Mouse (Mus musculus): ENCODE measurements around the gene Rptor. TPM values are rescaled to one million over a fixed set of nuclear protein-coding genes. Genes with fewer than 3 reads are reported as not detected.

Gene Rptor
- polyA plus RNA-seq, 1 experiment from 2014 or later, result 7.1 TPM

DNA sequence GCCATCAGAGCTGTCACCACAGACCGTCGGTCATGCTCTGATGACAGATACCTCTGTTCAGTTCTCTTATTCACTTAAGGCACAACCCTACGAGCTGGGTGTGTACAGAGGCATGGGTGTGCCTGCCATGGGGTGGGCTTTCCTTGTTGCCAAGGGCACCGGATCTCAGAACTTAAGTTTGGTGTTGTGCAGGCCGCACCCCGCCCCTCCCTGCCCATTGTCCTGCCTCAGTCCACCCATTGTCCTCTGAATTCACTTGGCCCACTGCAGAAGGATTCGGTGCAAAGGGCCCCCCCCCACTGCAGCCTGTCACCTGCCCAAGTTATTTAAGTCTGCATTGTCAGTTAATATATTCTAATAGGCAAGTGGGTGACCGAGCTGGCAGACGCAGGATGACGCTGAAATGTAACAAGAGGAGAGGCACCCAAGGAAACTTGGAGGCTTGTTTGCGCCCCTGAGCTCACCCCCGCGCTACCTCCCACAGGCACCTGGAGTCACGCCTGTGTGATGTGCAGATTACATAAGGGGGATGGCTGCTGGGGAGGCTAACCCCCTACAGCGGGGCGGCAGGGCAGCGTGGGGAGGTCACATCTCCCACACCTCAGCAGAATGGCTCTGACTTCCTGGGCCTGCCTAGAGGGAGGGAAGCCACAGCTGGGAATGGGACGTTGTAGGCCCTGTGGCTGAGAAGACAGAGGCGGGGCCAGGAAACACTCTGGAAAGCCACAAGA is 335.2 kb downstream of the Rptor start:
- WGBS, result 49% methylated on average over 19 of the region's 19 CpGs
- DNase-seq (ENCODE audit: low spot score) (no peak), ATAC-seq (replicated peaks; ENCODE audit: low FRiP score, low read depth) (no peak)
- Histone ChIP-seq H3K9me3 (replicated peaks; ENCODE audit: low read length) (no peaks in the 10 kb centered on the region), H3K27me3 (ENCODE audit: insufficient read depth, low read length) (no peaks in the 10 kb centered on the region), H3K9ac (ENCODE audit: low read depth, low read length) (0 out of 2 replicates have a peak overlapping the region, but pooled peaks have one; percentile 27), H3K4me1 (replicated peaks; ENCODE audit: insufficient read depth, low read length) (peaks cover 41% of the 10 kb centered on the region), H3K4me2 (ENCODE audit: low read length) (peak overlapping the region; percentile 25; the same call in 1 of the 2 replicates), H3K36me3 (ENCODE audit: insufficient read depth, low read length) (no peaks in the 10 kb centered on the region), H3K4me3 (replicated peaks; ENCODE audit: low read depth, low read length) (no peak overlapping the region), H3K27ac (peak overlapping the region; percentile 92)
- no peak for TF ChIP-seq CTCF (IDR thresholded peaks at IDR 0.05; ENCODE audit: low read depth)

DNA sequence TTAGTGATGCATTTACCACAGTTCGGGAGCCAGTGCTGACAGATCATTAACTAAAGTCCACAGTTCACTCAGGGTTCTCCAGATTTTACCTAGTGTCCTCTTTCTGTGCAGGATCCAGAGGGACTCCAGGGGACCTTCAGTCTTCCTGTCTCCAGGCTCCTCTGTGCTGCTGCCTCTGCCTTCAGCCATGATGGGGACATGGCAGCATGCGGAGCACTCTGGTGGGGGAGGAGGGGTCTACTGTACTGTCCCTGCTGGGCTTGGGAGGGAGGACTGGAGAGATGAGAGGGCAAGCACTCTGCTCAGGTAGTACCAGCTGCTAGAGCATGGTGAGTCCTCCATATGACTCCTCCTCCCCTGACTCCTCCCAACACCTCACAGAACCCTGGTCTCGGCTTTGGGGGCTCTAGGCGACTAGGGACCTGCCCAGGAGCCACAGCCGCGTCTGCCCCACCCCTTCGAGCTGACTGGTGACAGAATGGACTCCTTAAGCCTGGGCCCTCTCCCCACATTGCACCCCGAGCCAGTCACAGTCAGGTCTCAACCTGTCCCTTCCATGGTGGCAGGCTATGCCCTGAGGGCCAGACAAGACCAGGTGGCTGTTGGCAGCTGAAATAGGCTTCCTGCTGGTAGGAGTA is 336.5 kb downstream of the Rptor start:
- peak overlapping the region; percentile 35; the same call in 1 of the 2 replicates for H3K9ac ChIP-seq (ENCODE audit: low read depth, low read length)
- peaks cover 41% of the 10 kb centered on the region for H3K4me1 ChIP-seq (replicated peaks; ENCODE audit: insufficient read depth, low read length)
- peak overlapping the region; percentile 25; the same call in 1 of the 2 replicates for H3K4me2 ChIP-seq (ENCODE audit: low read length)
- TF ChIP-seq CTCF (IDR thresholded peaks at IDR 0.05; ENCODE audit: low read depth), result no peak
- 41% methylated on average over 8 of the region's 8 CpGs for WGBS
- H3K36me3 ChIP-seq (ENCODE audit: insufficient read depth, low read length), result no peaks in the 10 kb centered on the region
- DNase-seq (ENCODE audit: low spot score) (no peak), ATAC-seq (replicated peaks; ENCODE audit: low FRiP score, low read depth) (no peak)
- H3K4me3 ChIP-seq (replicated peaks; ENCODE audit: low read depth, low read length), result no peak overlapping the region
- no peaks in the 10 kb centered on the region for H3K27me3 ChIP-seq (ENCODE audit: insufficient read depth, low read length)
- no peaks in the 10 kb centered on the region for H3K9me3 ChIP-seq (replicated peaks; ENCODE audit: low read length)
- peak overlapping the region; percentile 92 for H3K27ac ChIP-seq

- TF ChIP-seq CTCF (IDR thresholded peaks at IDR 0.05; ENCODE audit: low read depth), result no peak
- Histone ChIP-seq H3K9me3 (replicated peaks; ENCODE audit: low read length) (no peaks in the 10 kb centered on the region), H3K36me3 (ENCODE audit: insufficient read depth, low read length) (no peaks in the 10 kb centered on the region), H3K27ac (peak overlapping the region; percentile 92), H3K4me3 (replicated peaks; ENCODE audit: low read depth, low read length) (no peak overlapping the region), H3K9ac (ENCODE audit: low read depth, low read length) (peak overlapping the region; percentile 35; the same call in 1 of the 2 replicates), H3K4me1 (replicated peaks; ENCODE audit: insufficient read depth, low read length) (peaks cover 41% of the 10 kb centered on the region), H3K27me3 (ENCODE audit: insufficient read depth, low read length) (no peaks in the 10 kb centered on the region), H3K4me2 (ENCODE audit: low read length) (peak overlapping the region; percentile 25; the same call in 1 of the 2 replicates)
- ATAC-seq (replicated peaks; ENCODE audit: low FRiP score, low read depth) (no peak), DNase-seq (ENCODE audit: low spot score) (no peak)
- WGBS, result 55% methylated on average over 4 of the region's 4 CpGs
Observed at GRCm38 (mm10) chr11:119939711-119940106, 337.0 kb downstream of the Rptor start.

- H3K27ac ChIP-seq, result peak overlapping the region; percentile 92
- H3K4me2 ChIP-seq (ENCODE audit: low read length), result peak overlapping the region; percentile 36
- TF ChIP-seq CTCF (IDR thresholded peaks at IDR 0.05; ENCODE audit: low read depth), result no peak
- 30% methylated on average over 11 of the region's 11 CpGs for WGBS
- peaks cover 42% of the 10 kb centered on the region for H3K4me1 ChIP-seq (replicated peaks; ENCODE audit: insufficient read depth, low read length)
- H3K36me3 ChIP-seq (ENCODE audit: insufficient read depth, low read length), result no peaks in the 10 kb centered on the region
- ATAC-seq (replicated peaks; ENCODE audit: low FRiP score, low read depth) (no peak), DNase-seq (ENCODE audit: low spot score) (no peak)
- no peaks in the 10 kb centered on the region for H3K27me3 ChIP-seq (ENCODE audit: insufficient read depth, low read length)
- H3K4me3 ChIP-seq (replicated peaks; ENCODE audit: low read depth, low read length), result no peak overlapping the region
- no peaks in the 10 kb centered on the region for H3K9me3 ChIP-seq (replicated peaks; ENCODE audit: low read length)
- H3K9ac ChIP-seq (ENCODE audit: low read depth, low read length), result 0 out of 2 replicates have a peak overlapping the region, but pooled peaks have one; percentile 13
Observed at GRCm38 (mm10) chr11:119940142-119940541, 337.4 kb downstream of the Rptor start.

DNA sequence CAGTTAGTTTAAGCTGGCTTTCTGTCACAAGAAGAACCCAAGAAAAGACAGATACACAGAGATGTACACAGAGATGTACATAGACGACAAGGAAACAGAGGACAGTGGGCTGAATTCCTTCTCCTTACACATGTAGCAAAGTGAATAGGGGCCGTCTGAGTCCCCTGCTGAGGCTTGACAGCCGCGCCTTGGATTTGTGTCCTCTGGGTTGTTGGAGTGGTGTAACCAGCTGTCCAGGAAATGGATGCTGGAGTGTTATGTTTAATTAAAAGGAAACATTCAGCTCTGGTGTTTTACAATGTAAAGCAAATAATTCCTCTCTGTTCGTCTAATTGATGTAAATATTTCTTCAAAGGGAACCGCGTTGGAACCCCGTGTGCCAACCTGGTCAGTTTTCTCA is 339.1 kb downstream of the Rptor start:
- Histone ChIP-seq H3K36me3 (ENCODE audit: insufficient read depth, low read length) (no peaks in the 10 kb centered on the region), H3K4me1 (replicated peaks; ENCODE audit: insufficient read depth, low read length) (peaks cover 52% of the 10 kb centered on the region), H3K4me3 (replicated peaks; ENCODE audit: low read depth, low read length) (peak overlapping the region; percentile 60)

GRCm38 (mm10) chr11:119942201-119942726 is 339.6 kb downstream of the Rptor start:
- ATAC-seq (replicated peaks; ENCODE audit: low FRiP score, low read depth) (peak; percentile 50), DNase-seq (ENCODE audit: low spot score) (peak; percentile 86)
- Histone ChIP-seq H3K4me2 (ENCODE audit: low read length) (peak overlapping the region; percentile 76), H3K4me3 (replicated peaks; ENCODE audit: low read depth, low read length) (peak overlapping the region; percentile 60), H3K27ac (peak overlapping the region; percentile 89), H3K27me3 (ENCODE audit: insufficient read depth, low read length) (no peaks in the 10 kb centered on the region), H3K9ac (ENCODE audit: low read depth, low read length) (peak overlapping the region; percentile 70), H3K36me3 (ENCODE audit: insufficient read depth, low read length) (no peaks in the 10 kb centered on the region), H3K9me3 (replicated peaks; ENCODE audit: low read length) (no peaks in the 10 kb centered on the region), H3K4me1 (replicated peaks; ENCODE audit: insufficient read depth, low read length) (peaks cover 52% of the 10 kb centered on the region)
- WGBS, result under 1% methylated on average over 41 of the region's 43 CpGs
- 0 out of 2 replicates have a peak, but pooled peaks have one; percentile 4 for TF ChIP-seq CTCF (IDR thresholded peaks at IDR 0.05; ENCODE audit: low read depth)

More for the DNA sequence above, 339.1 kb downstream of the Rptor start:
- H3K9ac ChIP-seq (ENCODE audit: low read depth, low read length), result peak overlapping the region; percentile 70
- WGBS, result 4% methylated on average over 8 of the region's 8 CpGs
- no peak for DNase-seq (ENCODE audit: low spot score)
- ATAC-seq (replicated peaks; ENCODE audit: low FRiP score, low read depth), result no peak
- H3K27ac ChIP-seq, result peak overlapping the region; percentile 89; the same call in 1 of the 2 replicates
- H3K4me2 ChIP-seq (ENCODE audit: low read length), result peak overlapping the region; percentile 76
- H3K9me3 ChIP-seq (replicated peaks; ENCODE audit: low read length), result no peaks in the 10 kb centered on the region
- no peaks in the 10 kb centered on the region for H3K27me3 ChIP-seq (ENCODE audit: insufficient read depth, low read length)
- no peak for TF ChIP-seq CTCF (IDR thresholded peaks at IDR 0.05; ENCODE audit: low read depth)

Measured in kidney, postnatal 0 days (tissue).